Mouse (Mus musculus) kidney, postnatal 14 days (tissue): ENCODE measurements around the gene Cadm3.
"Not testable (repeated sequence)": the region's sequence is repeated elsewhere in the genome, so short reads cannot be mapped to it uniquely, and the experiment has no call there.

ENCODE experiments used
- DNase-seq: peaks from one replicate; pipeline ENCODE4 v3.0.0; 2022; ENCODE audit warnings: mixed read lengths

Gene Cadm3

DNA sequence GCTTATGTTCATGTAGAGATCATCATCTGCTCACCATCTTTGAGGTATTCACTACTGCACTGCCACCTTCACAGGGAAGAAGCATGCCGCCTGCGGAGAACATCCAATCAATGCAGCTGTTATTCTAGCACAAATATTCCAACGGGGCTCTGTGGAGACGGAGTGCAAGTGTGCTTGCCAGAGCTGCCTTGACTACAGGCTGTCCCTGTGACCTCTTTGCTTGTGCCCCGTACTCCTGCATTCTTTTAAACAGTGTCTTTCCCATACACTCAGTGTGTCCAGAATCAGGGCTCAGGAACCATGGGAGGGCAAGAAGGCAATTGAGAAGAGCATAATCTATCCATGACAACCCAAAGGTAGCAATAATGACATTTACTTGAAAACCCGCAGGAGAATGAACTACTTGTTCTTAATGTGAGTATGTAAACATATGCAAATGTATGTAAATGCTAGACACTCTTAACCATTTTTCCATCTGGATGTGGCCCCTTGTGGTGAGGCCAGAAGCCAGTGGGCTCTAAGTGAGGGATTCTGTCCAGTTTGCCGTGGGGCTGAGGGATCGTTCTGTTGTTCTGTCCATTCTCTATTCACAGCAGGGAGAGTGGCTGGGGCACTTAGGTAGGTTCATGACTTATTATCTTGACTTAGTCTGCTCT lies 45.8 kb downstream of the Cadm3 start:
- DNase-seq = no peak

DNA sequence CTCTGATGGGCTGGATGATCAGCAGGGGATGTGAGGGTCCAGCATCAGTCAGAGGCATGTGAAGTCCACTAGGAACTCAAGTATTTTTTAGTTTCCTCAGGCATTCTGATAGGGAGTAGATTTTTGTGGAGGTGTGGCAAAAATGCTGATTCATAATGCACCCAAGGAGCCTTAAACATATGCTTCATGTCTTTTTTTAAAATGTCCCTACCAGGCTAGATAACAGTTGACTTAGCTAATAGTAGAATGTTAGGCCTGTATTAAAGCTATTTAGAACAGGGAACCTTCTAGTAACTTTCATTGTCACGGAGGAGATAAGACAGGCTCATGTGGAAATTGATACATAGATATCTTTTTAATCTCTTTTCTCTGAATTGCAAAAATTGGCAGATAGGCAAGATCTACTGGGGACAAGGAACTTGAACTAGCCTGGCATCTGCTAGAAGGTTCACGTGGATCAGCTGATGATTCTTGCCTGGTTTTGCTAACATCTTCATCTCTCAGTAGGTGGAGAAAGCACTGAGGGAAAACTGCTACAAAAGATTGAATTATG lies 49.5 kb downstream of the Cadm3 start:
- no peak for DNase-seq

DNA sequence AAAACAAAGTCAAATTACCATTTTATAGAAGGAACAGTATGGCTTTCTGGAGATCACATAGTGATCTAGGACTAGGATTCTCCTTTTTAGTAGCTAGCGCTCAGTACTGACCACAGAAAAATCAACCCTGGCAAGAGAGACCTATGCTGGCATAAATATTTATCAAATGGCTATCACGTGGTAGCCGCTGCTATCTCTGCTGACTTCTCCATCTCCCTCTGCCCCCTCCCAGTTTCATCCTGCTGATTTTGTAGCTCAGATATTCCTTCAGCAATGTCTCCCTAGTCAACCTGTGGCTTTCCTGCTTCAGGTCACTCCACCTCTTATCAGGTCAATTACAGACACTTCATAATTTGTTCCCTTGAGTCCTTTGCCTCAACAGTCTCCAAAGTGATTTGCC lies 51.8 kb downstream of the Cadm3 start:
- no peak for DNase-seq

DNA sequence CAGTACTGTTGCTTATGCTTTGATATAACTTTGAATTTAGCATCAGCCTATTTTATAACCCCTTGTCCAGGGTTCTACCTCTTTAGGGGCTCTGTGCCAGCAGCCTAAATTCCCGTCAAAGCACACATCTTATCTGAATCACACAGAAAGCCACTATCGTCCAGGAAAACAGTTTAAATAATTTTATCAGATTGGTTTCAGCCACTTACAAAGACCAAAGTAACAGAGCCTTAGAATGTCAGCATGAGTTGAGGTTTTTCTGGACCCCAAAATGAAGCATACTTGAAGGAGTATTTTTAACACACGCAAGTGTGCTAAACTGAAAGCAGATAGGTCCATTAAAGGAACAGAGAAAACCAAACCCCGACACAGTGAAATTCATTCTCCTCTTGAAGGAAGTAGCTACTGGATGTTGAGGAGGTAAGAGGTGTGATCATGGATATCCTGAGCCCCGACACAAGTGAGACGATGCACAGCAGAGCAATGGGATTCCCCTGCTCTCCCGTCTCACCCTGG lies 53.9 kb downstream of the Cadm3 start:
- DNase-seq = not testable (repeated sequence)

DNA sequence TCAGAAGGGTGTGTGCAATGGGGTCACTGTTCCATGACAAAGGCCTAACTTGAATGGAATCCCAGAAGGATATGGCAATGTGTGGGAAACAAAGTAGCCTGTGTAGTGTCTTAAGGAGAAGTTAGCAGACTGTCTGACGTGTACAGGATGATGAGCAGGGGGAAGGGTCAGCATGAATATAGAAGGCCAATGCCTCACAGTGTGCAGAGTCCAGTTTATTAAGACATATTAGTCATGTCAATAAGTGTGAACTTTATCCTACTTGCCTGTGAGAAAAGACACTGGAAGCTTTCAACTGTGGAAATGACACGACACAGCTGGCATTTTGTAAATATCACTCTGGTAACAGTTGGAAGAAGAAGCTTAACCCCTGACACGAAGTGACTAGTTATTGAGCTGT lies 64.7 kb downstream of the Cadm3 start:
- not testable (repeated sequence) for DNase-seq
